Mouse (Mus musculus) liver, embryonic 15.5 days (tissue): ENCODE measurements around the gene Gm48552. TPM values are rescaled to one million over a fixed set of nuclear protein-coding genes. Genes with fewer than 3 reads are reported as not detected.

Experiments
- ATAC-seq: fragments of 200-750 bp; cut with Nextera tagmentation; 2 replicates; pipeline ENCODE4 v1.8.0; 2017; ENCODE audit warnings: moderate number of reproducible peaks, mild to moderate bottlenecking, moderate library complexity; ENCODE audit not compliant: insufficient read depth
- H3K27ac ChIP-seq: fragments of 300-500 bp; sonication (generic); replicated peaks from 2 replicates; pipeline ENCODE4 v1.5.1; 2015; ENCODE audit warnings: mild to moderate bottlenecking, inconsistent platforms
- H3K27me3 ChIP-seq: fragments of 300-500 bp; sonication (generic); 2 replicates; pipeline ENCODE4 v1.6.1; 2015; ENCODE audit warnings: mild to moderate bottlenecking, inconsistent platforms
- H3K36me3 ChIP-seq: fragments of 300-500 bp; sonication (generic); replicated peaks from 2 replicates; pipeline ENCODE4 v1.6.1; 2015; ENCODE audit warnings: moderate library complexity, mild to moderate bottlenecking, inconsistent platforms
- H3K4me1 ChIP-seq: fragments of 300-500 bp; sonication (generic); replicated peaks from 2 replicates; pipeline ENCODE4 v1.6.1; 2015; ENCODE audit warnings: inconsistent platforms
- H3K4me2 ChIP-seq: fragments of 300-500 bp; sonication (generic); 2 replicates; pipeline ENCODE4 v1.6.1; 2015; ENCODE audit warnings: moderate library complexity, mild to moderate bottlenecking, inconsistent platforms
- H3K4me3 ChIP-seq: fragments of 300-500 bp; sonication (generic); replicated peaks from 2 replicates; pipeline ENCODE4 v1.5.1; 2015; ENCODE audit warnings: mild to moderate bottlenecking, inconsistent platforms
- H3K9ac ChIP-seq: fragments of 300-500 bp; sonication (generic); 2 replicates; pipeline ENCODE4 v1.6.1; 2015; ENCODE audit warnings: moderate library complexity, mild to moderate bottlenecking, inconsistent platforms
- H3K9me3 ChIP-seq: fragments of 300-500 bp; sonication (generic); replicated peaks from 2 replicates; pipeline ENCODE4 v1.6.1; 2016; ENCODE audit warnings: inconsistent platforms
- WGBS: fragments of 180-500 bp; shearing (Covaris S2); methylation state at CpG from one replicate; pipeline ENCODE4 v1.1.7; 2015; ENCODE audit warnings: mixed read lengths; ENCODE audit not compliant: insufficient replicate concordance; 5-methylcytosine and 5-hydroxymethylcytosine counted together
- polyA plus RNA-seq: library from polyadenylated mRNA; unstranded; fragments of >200 nt; fragmentation: Nextera tagmentation; extraction: Ambion mirVana; gene quantifications from 2 replicates; pipeline ENCODE4 v1.2.1, GENCODE M21; 2015

The Gm48552 gene
- polyA plus RNA-seq, 1 experiment from 2014 or later = not detected

DNA sequence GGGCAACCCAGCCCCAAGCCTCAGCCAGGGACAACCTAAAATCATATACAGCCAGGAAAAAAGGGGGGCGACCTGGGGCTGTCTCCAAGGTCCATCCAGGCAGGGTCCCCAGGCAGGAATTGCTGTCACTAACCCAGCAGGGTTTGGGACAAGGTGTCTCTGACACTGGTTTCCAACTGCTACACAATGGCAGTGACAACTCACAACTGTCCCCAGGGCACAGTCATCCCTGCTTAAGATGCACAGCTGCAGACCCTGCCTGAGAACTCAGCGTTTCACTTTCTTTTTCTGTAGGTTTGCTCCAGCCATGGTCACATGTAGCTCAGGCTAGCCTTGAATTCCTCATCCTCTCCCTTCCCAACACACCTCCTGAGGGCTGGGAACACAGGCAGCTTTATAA is 40.3 kb downstream of the Gm48552 start:
- 30% methylated on average over 2 of the region's 2 CpGs for WGBS
- no peak for ATAC-seq
- Histone ChIP-seq H3K4me1 (peaks cover 80% of the 10 kb centered on the region), H3K27ac (no peak overlapping the region), H3K27me3 (peaks cover 87% of the 10 kb centered on the region), H3K9ac (no peak overlapping the region), H3K36me3 (no peaks in the 10 kb centered on the region), H3K4me3 (peak overlapping the region; percentile 79; the same call in 1 of the 2 replicates), H3K4me2 (peak overlapping the region; percentile 97), H3K9me3 (no peaks in the 10 kb centered on the region)

DNA sequence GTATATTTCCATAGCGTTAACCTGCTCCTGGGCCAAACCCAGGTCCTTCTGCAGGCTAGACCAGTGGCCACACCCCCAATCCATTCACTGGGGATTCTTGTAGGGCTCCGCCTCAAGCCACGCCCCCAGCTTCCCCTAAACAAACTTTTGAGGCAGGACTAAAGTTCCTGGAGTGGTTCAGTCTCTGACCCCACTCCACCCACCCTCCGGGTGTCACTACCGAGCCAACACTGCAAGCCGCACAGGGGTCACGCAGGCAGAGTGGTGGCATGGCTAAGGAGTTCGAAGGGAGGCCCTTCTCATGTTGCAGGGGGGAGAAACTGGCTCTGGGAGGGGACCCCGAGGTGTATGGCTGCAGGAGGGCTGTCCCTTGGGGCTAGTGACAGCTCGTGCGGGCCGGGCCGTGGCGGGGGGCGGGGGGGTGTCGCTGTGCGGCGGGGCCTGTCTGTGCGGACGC is 40.8 kb downstream of the Gm48552 start:
- Histone ChIP-seq H3K4me1 (peaks cover 82% of the 10 kb centered on the region), H3K27me3 (peaks cover 82% of the 10 kb centered on the region)

DNA sequence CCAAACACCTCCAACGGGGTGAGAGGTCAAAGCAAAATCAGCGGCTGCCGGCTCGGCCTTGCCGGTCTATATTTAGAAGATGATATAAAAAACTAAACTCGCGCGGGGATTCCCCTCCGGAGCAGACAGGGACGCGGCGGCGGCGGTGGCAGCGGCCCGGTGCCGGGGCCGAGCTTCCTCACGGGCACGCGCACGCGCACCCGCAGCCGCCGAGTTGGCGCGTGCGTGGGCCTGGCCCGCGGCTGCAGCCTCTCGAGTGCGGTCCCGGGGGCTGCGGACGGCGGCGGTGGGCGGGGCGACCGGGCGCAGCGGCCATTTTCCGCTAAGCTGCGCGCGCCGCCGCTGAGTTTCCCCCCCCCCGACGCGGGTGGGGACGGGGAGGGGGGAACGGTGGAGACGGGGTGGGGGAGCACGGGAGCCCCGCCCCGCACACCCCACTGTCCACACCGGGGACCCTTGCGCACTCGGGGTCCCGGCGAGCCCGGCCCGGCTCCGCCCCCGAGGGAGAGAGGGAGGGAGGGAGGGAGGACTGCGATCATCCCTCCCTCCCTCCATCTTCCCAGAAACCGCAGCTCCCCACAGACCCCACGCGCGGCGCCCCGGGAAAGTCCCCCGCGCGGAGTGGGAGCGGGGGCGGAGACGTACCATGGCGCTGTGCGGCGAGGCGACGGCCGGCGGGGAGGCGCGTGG is 41.5 kb downstream of the Gm48552 start:
- peaks cover 75% of the 10 kb centered on the region for H3K27me3 ChIP-seq
- under 1% methylated on average over 71 of the region's 89 CpGs for WGBS
- peak overlapping the region; percentile 79 for H3K4me3 ChIP-seq
- H3K4me1 ChIP-seq = peaks cover 76% of the 10 kb centered on the region
- no peaks in the 10 kb centered on the region for H3K36me3 ChIP-seq
- H3K4me2 ChIP-seq = peak overlapping the region; percentile 97
- peak overlapping the region; percentile 86 for H3K27ac ChIP-seq
- no peaks in the 10 kb centered on the region for H3K9me3 ChIP-seq
- peak overlapping the region; percentile 66 for H3K9ac ChIP-seq
- peak; percentile 12 for ATAC-seq

More for the DNA sequence above, 40.8 kb downstream of the Gm48552 start:
- H3K36me3 ChIP-seq = no peaks in the 10 kb centered on the region
- peak overlapping the region; percentile 97 for H3K4me2 ChIP-seq
- H3K4me3 ChIP-seq = peak overlapping the region; percentile 79
- H3K9me3 ChIP-seq = no peaks in the 10 kb centered on the region
- WGBS = 0% methylated on average over 20 of the region's 20 CpGs
- H3K27ac ChIP-seq = peak overlapping the region; percentile 86
- H3K9ac ChIP-seq = peak overlapping the region; percentile 66
- peak; percentile 47 for ATAC-seq

DNA sequence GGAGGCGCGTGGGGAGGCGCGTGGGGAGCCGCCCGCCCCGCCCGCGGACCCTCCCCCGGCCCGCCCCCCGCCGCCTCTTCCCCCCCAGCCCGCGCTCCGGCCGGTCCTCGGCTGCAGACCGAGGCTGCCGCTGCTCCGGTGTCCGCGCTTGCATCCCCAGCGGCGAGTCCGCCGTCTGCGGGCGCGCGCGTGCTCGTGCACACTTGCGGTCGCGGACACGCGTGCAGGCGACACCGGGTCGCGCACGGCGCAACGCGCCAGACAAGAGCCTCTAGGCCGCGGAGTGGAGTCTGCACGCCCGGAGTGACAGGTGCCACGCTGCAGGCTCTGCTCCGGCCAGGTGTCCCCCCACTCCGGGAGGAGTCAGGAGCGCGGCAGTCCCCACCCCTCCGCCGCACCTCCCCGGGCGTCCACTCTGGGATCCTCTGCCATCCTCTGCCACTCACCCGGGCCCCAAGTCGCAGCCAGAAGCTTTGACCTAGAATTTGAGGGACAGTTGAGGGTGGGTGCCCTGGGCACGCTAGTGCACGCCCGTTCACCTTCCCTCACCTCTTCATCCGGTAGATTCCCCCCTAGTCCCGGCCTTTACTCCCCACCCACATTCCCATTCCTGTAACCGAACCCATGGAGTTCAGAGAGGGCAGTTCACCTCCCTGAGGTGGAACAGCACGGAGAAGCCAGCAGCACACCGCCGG is 42.2 kb downstream of the Gm48552 start:
- Histone ChIP-seq H3K27ac (peak overlapping the region; percentile 86), H3K4me2 (peak overlapping the region; percentile 97), H3K9me3 (no peaks in the 10 kb centered on the region), H3K4me3 (peak overlapping the region; percentile 79), H3K27me3 (peaks cover 68% of the 10 kb centered on the region), H3K36me3 (no peaks in the 10 kb centered on the region), H3K4me1 (peaks cover 72% of the 10 kb centered on the region), H3K9ac (peak overlapping the region; percentile 66)
- ATAC-seq = peak; percentile 1; the same call in 1 of the 2 replicates
- WGBS = 1% methylated on average over 68 of the region's 70 CpGs

DNA sequence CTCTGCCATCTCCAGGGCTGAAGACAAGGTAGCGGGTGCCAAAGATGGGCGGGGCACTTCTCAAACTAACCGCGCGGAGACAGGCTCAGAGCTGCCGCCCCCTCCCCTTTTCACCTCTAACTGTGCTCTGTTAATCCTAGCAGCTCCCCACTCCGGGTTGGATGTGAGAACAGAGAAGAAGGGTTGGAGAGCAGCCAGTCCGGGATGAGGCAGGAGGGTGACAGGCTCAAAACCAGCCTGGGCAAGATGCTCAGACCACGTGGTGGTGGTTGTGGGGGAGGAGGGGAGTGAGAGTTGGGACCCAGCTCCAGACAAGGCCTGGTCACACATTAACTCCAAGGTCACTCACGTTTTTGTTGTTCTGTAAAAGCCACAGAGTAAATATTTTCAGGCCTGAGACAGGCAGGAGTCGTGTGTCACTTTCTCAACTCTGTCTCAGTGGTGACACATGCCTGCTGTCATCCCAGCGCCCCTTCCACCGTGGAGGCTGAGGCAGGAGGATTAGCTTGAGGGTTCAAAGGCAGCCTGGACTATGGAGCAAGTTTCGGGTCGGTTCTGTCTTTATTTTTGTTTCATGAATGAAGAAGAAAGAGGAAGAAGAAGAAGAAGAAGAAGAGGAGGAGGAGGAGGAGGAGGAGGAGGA is 42.8 kb downstream of the Gm48552 start:
- no peak overlapping the region for H3K27ac ChIP-seq
- no peak overlapping the region for H3K9ac ChIP-seq
- peaks cover 62% of the 10 kb centered on the region for H3K27me3 ChIP-seq
- peak overlapping the region; percentile 79 for H3K4me3 ChIP-seq
- no peak for ATAC-seq
- no peaks in the 10 kb centered on the region for H3K9me3 ChIP-seq
- peak overlapping the region; percentile 97 for H3K4me2 ChIP-seq
- H3K36me3 ChIP-seq = no peaks in the 10 kb centered on the region
- peaks cover 68% of the 10 kb centered on the region for H3K4me1 ChIP-seq
- WGBS = 12% methylated on average over 15 of the region's 15 CpGs

DNA sequence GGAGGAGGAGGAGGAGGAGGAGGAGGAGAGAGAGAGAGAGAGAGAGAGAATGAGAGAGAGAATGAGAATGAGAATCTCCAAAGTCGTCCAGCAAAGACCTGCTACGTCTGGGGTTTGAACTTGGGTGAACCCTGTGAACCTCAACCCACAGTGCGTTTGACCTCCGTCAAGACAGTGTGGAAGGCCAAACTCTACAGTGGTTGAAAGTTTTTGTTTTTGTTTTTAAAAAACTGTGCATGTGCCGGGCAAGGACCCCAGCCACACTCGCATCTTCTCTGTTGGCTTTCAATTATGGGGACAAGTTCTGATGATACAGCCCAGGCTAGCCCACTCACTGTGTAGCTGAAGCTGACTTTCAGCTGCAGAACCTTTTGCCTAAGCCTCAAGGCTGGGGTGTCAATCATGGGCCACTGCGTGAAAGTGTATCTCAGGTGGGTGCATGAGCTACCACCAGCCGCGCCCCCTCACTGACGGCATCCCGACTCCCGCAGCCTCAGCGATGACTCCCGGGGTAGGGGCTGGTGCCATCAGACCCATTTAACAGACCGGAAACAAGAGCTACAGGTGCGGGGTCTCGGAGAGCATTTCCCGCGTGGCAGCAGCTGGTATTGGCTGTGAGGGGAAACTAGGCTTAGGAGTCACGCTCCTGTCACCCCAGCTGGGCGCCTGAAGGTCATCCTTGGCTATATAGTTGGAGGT is 43.5 kb downstream of the Gm48552 start:
- no peak overlapping the region for H3K27ac ChIP-seq
- 54% methylated on average over 21 of the region's 21 CpGs for WGBS
- H3K27me3 ChIP-seq = peaks cover 55% of the 10 kb centered on the region
- peaks cover 61% of the 10 kb centered on the region for H3K4me1 ChIP-seq
- no peaks in the 10 kb centered on the region for H3K9me3 ChIP-seq
- no peak for ATAC-seq
- H3K4me3 ChIP-seq = 0 out of 2 replicates have a peak overlapping the region, but pooled peaks have one; percentile 4
- H3K36me3 ChIP-seq = no peaks in the 10 kb centered on the region
- H3K4me2 ChIP-seq = peak overlapping the region; percentile 63
- H3K9ac ChIP-seq = no peak overlapping the region

DNA sequence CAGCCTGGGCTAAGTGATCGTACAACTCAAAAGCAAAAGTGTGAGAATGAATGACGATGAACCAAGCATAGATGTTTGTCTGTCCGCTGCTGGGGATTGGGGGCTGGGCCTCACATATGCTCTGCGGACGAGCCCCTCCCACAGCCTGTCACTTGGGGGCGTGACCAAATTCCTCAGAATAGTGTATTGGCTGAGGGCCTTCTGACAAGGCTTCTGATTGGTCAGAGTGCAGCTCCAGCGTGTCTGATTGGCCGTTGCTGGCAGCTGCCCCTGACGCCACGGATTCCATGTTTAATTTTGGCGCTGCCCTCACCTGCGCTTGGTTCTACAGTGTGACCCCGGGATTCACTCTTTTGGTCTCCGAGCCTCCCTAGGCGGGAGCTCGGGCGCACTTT is 44.1 kb downstream of the Gm48552 start:
- 3% methylated on average over 17 of the region's 17 CpGs for WGBS
- no peak overlapping the region for H3K27ac ChIP-seq
- H3K9ac ChIP-seq = no peak overlapping the region
- peak overlapping the region; percentile 63 for H3K4me2 ChIP-seq
- H3K27me3 ChIP-seq = peaks cover 49% of the 10 kb centered on the region
- H3K36me3 ChIP-seq = no peaks in the 10 kb centered on the region
- ATAC-seq = peak; percentile 58
- H3K4me3 ChIP-seq = peak overlapping the region; percentile 25; the same call in 1 of the 2 replicates
- peaks cover 58% of the 10 kb centered on the region for H3K4me1 ChIP-seq
- H3K9me3 ChIP-seq = no peaks in the 10 kb centered on the region

DNA sequence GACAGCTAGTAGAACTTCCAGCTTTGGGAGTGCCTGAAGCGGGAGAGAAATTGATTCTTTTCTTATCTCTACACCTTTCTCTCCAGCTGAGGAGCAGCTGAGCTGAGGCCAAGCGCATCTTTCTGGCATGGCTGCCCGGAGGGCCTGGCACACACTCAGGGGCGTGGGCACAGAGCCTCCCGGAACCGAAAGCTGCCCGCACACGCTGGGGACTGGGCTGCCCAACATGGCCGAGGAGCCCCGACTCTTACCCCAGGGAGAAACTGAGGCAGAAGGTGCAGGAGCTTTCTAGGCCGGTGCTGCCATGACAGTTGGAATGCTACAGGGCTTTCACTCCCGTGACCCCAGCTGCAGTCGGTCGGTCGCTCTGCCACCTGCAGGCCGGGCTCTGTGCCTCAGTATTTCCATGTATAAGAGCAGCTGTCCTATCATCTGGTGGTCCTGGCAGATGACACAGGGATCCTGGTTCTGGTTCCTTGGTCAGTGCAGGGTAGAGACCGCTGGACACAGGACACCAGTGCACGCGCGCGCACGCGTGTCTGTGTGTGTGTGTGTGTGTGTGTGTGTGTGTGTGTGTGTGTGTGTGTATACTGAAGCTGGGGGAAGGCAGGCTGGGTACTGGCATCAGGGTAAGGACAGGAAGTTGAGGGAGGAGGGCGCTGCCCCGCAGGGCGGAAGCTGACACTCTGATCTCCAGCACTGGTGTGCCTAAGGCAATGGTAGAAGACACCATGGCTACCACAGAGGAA is 44.9 kb downstream of the Gm48552 start:
- Histone ChIP-seq H3K9ac (no peak overlapping the region), H3K9me3 (no peaks in the 10 kb centered on the region), H3K27ac (no peak overlapping the region), H3K4me2 (peak overlapping the region; percentile 63; the same call in 1 of the 2 replicates), H3K4me1 (peaks cover 55% of the 10 kb centered on the region), H3K27me3 (peaks cover 41% of the 10 kb centered on the region), H3K36me3 (no peaks in the 10 kb centered on the region), H3K4me3 (no peak overlapping the region)
- no peak for ATAC-seq
- 68% methylated on average over 26 of the region's 26 CpGs for WGBS

DNA sequence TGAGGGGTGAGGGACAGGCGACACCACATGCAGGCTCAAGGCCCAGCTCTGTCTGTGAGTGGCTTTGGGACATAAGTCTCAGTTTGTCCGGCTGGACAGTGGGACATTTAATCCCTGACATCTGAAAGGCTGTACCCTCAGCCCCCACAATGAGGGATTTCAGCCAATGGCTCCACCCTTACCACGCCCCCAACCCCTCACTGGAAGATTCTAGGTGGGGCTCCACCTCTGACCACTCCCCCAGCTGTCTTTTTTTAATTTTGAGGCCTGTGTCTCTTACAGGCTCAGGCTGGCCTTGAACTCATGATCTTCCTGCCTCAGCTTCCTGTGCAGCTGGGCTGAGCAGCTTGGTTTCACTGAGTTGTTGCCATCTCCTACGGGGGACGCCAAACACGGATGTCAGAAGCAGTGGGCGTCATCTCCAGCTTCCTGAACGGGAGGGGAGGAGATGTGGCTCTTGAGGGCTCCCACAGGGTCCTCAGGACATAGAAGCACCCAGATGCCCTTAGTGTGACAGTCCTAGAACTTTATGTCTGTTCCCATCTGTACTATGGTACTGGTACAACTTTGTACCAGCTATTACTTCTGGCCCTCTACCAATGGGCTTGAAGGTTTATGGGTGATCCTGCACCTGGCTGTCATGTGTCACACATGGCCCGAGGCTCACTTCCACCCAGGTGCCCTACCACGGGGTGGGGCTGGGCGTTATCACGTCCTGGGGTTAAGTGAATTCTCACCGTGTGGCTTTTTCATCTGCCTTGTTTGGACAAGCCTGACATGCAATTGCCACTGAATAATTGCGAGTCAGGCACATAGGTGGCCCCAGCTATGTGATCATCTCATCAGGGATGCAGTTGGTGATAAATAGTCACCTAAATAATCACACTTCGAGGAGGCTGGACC is 45.8 kb downstream of the Gm48552 start:
- H3K4me3 ChIP-seq = no peak overlapping the region
- ATAC-seq = no peak
- no peak overlapping the region for H3K9ac ChIP-seq
- WGBS = 42% methylated on average over 15 of the region's 15 CpGs
- H3K9me3 ChIP-seq = no peaks in the 10 kb centered on the region
- no peak overlapping the region for H3K27ac ChIP-seq
- H3K27me3 ChIP-seq = peaks cover 32% of the 10 kb centered on the region
- peaks cover 47% of the 10 kb centered on the region for H3K4me1 ChIP-seq
- H3K36me3 ChIP-seq = no peaks in the 10 kb centered on the region
- H3K4me2 ChIP-seq = no peak overlapping the region
